Mouse (Mus musculus) kidney, embryonic 14.5 days (tissue): ENCODE results near the gene Evpl. TPM values are rescaled to one million over a fixed set of nuclear protein-coding genes. Genes with fewer than 3 reads are reported as not detected.
A peak's percentile ranks its signal among the peaks of the same experiment; 100 is the strongest.

ENCODE experiments used
- ATAC-seq: fragments of 200-750 bp; cut with Nextera tagmentation; 2 replicates; pipeline ENCODE4 v1.8.0; 2017; ENCODE audit warnings: moderate number of reproducible peaks, mild to moderate bottlenecking, moderate TSS enrichment, moderate library complexity; ENCODE audit not compliant: low FRiP score, low TSS enrichment
- H3K27ac ChIP-seq: fragments of 300-500 bp; sonication (generic); 2 replicates; pipeline ENCODE4 v1.5.1; 2014; ENCODE audit warnings: low read depth, mild to moderate bottlenecking, low read length, moderate library complexity, mixed read lengths
- H3K27me3 ChIP-seq: fragments of 300-500 bp; sonication (generic); 2 replicates; pipeline ENCODE4 v1.6.1; 2014; ENCODE audit warnings: mild to moderate bottlenecking, low read length; ENCODE audit not compliant: control insufficient read depth, insufficient read depth
- H3K36me3 ChIP-seq: fragments of 300-500 bp; sonication (generic); 2 replicates; pipeline ENCODE4 v1.6.1; 2014; ENCODE audit warnings: low read length, mixed read lengths; ENCODE audit not compliant: control insufficient read depth, insufficient read depth
- H3K4me1 ChIP-seq: fragments of 300-500 bp; sonication (generic); 2 replicates; pipeline ENCODE4 v1.6.1; 2014; ENCODE audit warnings: low read length, mixed read lengths; ENCODE audit not compliant: control insufficient read depth, insufficient read depth
- H3K4me2 ChIP-seq: fragments of 300-500 bp; sonication (generic); replicated peaks from 2 replicates; pipeline ENCODE4 v1.6.1; 2014; ENCODE audit warnings: low read depth, mild to moderate bottlenecking, low read length
- H3K4me3 ChIP-seq: fragments of 300-500 bp; sonication (generic); 2 replicates; pipeline ENCODE4 v1.5.1; 2014; ENCODE audit warnings: mild to moderate bottlenecking, low read length
- H3K9ac ChIP-seq: fragments of 300-500 bp; sonication (generic); 2 replicates; pipeline ENCODE4 v1.6.1; 2014; ENCODE audit warnings: low read depth, mild to moderate bottlenecking, low read length, moderate library complexity
- H3K9me3 ChIP-seq: fragments of 300-500 bp; sonication (generic); 2 replicates; pipeline ENCODE4 v1.6.1; 2016; ENCODE audit warnings: low read length; ENCODE audit not compliant: control insufficient read depth
- WGBS: fragments of 180-500 bp; shearing (Covaris S2); extraction: QIAGEN DNeasy Blood & Tissue Kit; methylation state at CpG from one replicate; pipeline ENCODE4 v1.1.7; 2014; 5-methylcytosine and 5-hydroxymethylcytosine counted together
- polyA plus RNA-seq: library from polyadenylated mRNA; unstranded; fragments of >200 nt; fragmentation: Nextera tagmentation; extraction: Ambion mirVana; gene quantifications from 2 replicates; pipeline ENCODE4 v1.2.1, GENCODE M21; 2014

The Evpl gene
- polyA plus RNA-seq: 1.4 and 2.6 TPM in 2 replicates

GRCm38 (mm10) chr11:116237742-116238395 is at the start of gene Evpl:
Gene Evpl, minus strand, starts transcription at chr11:116238077.
- no peaks in the 10 kb centered on the region for H3K36me3 ChIP-seq
- H3K9me3 ChIP-seq: no peaks in the 10 kb centered on the region
- peak within 1 kb of the TSS; percentile 21 for H3K4me3 ChIP-seq
- 9% methylated on average over 31 of the region's 31 CpGs for WGBS
- H3K27me3 ChIP-seq: peaks cover 11% of the 10 kb centered on the region
- peak within 1 kb of the TSS; percentile 38 for H3K4me2 ChIP-seq
- peak; percentile 68 for ATAC-seq
- H3K4me1 ChIP-seq: peaks cover 37% of the 10 kb centered on the region
- H3K27ac ChIP-seq: no peak within 1 kb of the TSS
- peak within 1 kb of the TSS; percentile 13; the same call in 1 of the 2 replicates for H3K9ac ChIP-seq

GRCm38 (mm10) chr11:116287351-116287750 is 49.5 kb upstream of the Evpl start:
- no peak for ATAC-seq
- no peak overlapping the region for H3K4me3 ChIP-seq
- H3K9me3 ChIP-seq: no peaks in the 10 kb centered on the region
- peaks cover 5% of the 10 kb centered on the region; the same call in 1 of the 2 replicates for H3K4me1 ChIP-seq
- H3K27ac ChIP-seq: no peak overlapping the region
- 83% methylated on average over 5 of the region's 5 CpGs for WGBS
- peaks cover 27% of the 10 kb centered on the region for H3K27me3 ChIP-seq
- no peak overlapping the region for H3K4me2 ChIP-seq
- H3K36me3 ChIP-seq: peaks cover 34% of the 10 kb centered on the region
- H3K9ac ChIP-seq: no peak overlapping the region

GRCm38 (mm10) chr11:116285770-116286191 is 47.9 kb upstream of the Evpl start:
- Histone ChIP-seq H3K27me3 (peaks cover 43% of the 10 kb centered on the region), H3K9ac (no peak overlapping the region), H3K27ac (no peak overlapping the region), H3K9me3 (no peaks in the 10 kb centered on the region), H3K4me3 (no peak overlapping the region), H3K36me3 (peaks cover 29% of the 10 kb centered on the region), H3K4me2 (no peak overlapping the region), H3K4me1 (peaks cover 12% of the 10 kb centered on the region)
- peak; percentile 65 for ATAC-seq
- 41% methylated on average over 7 of the region's 7 CpGs for WGBS

GRCm38 (mm10) chr11:116283982-116284381 is 46.1 kb upstream of the Evpl start:
- Histone ChIP-seq H3K27me3 (peaks cover 55% of the 10 kb centered on the region), H3K4me1 (peaks cover 12% of the 10 kb centered on the region), H3K36me3 (peaks cover 17% of the 10 kb centered on the region), H3K27ac (no peak overlapping the region), H3K4me2 (no peak overlapping the region), H3K9me3 (no peaks in the 10 kb centered on the region), H3K4me3 (no peak overlapping the region), H3K9ac (no peak overlapping the region)
- 38% methylated on average over 6 of the region's 6 CpGs for WGBS
- no peak for ATAC-seq

GRCm38 (mm10) chr11:116282912-116283521 is 45.1 kb upstream of the Evpl start:
- Histone ChIP-seq H3K27ac (no peak overlapping the region), H3K9me3 (no peaks in the 10 kb centered on the region), H3K9ac (no peak overlapping the region), H3K4me1 (peaks cover 12% of the 10 kb centered on the region), H3K4me3 (no peak overlapping the region), H3K4me2 (no peak overlapping the region), H3K36me3 (peaks cover 8% of the 10 kb centered on the region; the same call in 1 of the 2 replicates), H3K27me3 (peaks cover 55% of the 10 kb centered on the region)
- WGBS: 10% methylated on average over 48 of the region's 48 CpGs
- no peak for ATAC-seq

GRCm38 (mm10) chr11:116282089-116282488 is 44.2 kb upstream of the Evpl start:
- no peak for ATAC-seq
- 1% methylated on average over 11 of the region's 11 CpGs for WGBS
- H3K4me3 ChIP-seq: peak overlapping the region; percentile 34; the same call in 1 of the 2 replicates

GRCm38 (mm10) chr11:116281671-116282070 is 43.8 kb upstream of the Evpl start:
- Histone ChIP-seq H3K9me3 (no peaks in the 10 kb centered on the region), H3K4me1 (peaks cover 12% of the 10 kb centered on the region), H3K27me3 (peaks cover 55% of the 10 kb centered on the region), H3K4me3 (peak overlapping the region; percentile 34), H3K36me3 (no peaks in the 10 kb centered on the region), H3K4me2 (peak overlapping the region; percentile 48), H3K27ac (no peak overlapping the region), H3K9ac (peak overlapping the region; percentile 40; the same call in 1 of the 2 replicates)
- ATAC-seq: no peak
- whole genome bisulfite sequencing: 2% methylated on average over 18 of the region's 18 CpGs

More at GRCm38 (mm10) chr11:116282089-116282488, 44.2 kb upstream of the Evpl start:
- H3K4me1 ChIP-seq: peaks cover 12% of the 10 kb centered on the region
- no peaks in the 10 kb centered on the region for H3K36me3 ChIP-seq
- H3K4me2 ChIP-seq: no peak overlapping the region
- H3K27ac ChIP-seq: no peak overlapping the region
- peaks cover 55% of the 10 kb centered on the region for H3K27me3 ChIP-seq
- no peaks in the 10 kb centered on the region for H3K9me3 ChIP-seq
- H3K9ac ChIP-seq: no peak overlapping the region

- peak within 1 kb of the TSS; percentile 40 for H3K9ac ChIP-seq
- WGBS: 6% methylated on average over 48 of the region's 48 CpGs
- H3K9me3 ChIP-seq: no peaks in the 10 kb centered on the region
- peaks cover 55% of the 10 kb centered on the region for H3K27me3 ChIP-seq
- H3K4me2 ChIP-seq: peak within 1 kb of the TSS; percentile 48
- H3K4me3 ChIP-seq: peak within 1 kb of the TSS; percentile 34
- H3K36me3 ChIP-seq: no peaks in the 10 kb centered on the region
- H3K27ac ChIP-seq: no peak within 1 kb of the TSS
- H3K4me1 ChIP-seq: peaks cover 12% of the 10 kb centered on the region
- no peak for ATAC-seq
Observed at GRCm38 (mm10) chr11:116280751-116281663, 43.1 kb upstream of the Evpl start, which contains the start of gene Galr2. Gene Galr2, plus strand, starts transcription at chr11:116280939.
